In genomic region chr17:50498062-50498697, GRCm38 (mm10) we compare ENCODE assay signal across 26 mouse cellular contexts. TPM values are rescaled to one million over a fixed set of nuclear protein-coding genes. Genes with fewer than 3 reads are reported as not detected.
DNase-seq lines count a peak whose midpoint lies in the region; ATAC-seq and TF ChIP-seq lines count a peak whose summit lies in the region.
"Had no signal": no experiment of that assay in that cellular context is flagged by ENCODE, and none has a peak within 500 bp of the region (broad histone marks: within the 10 kb centered on the region; RNA-seq: fewer than 3 reads in every experiment).

No protein-coding gene starts in this region.

- no peak for TF ChIP-seq RAD21 in MEL (IDR thresholded peaks at IDR 0.05; ENCODE audit: low read depth, low read length)

- H3K9me3 ChIP-seq in heart, embryonic 10.5 days, result no peaks in the 10 kb centered on the region
- no peaks in the 10 kb centered on the region for H3K9me3 ChIP-seq in MEL (replicated peaks; ENCODE audit: insufficient read depth, low read length)
- no peaks in the 10 kb centered on the region for H3K9me3 ChIP-seq in forebrain, embryonic 13.5 days (replicated peaks)
- H3K9me3 ChIP-seq: embryonic facial prominence, embryonic 12.5 days; hindbrain, embryonic 13.5 days; limb, embryonic 13.5 days; lung, embryonic 15.5 days; midbrain, embryonic 12.5 days had no signal

- no peaks in the 10 kb centered on the region for H3K27me3 ChIP-seq in heart, embryonic 10.5 days (ENCODE audit: insufficient read depth, poor library complexity, severe bottlenecking)
- H3K27me3 ChIP-seq in MEL (ENCODE audit: control insufficient read depth in 1 of 2, insufficient read depth in 2 of 2, low read length in 2 of 2), result no peaks in the 10 kb centered on the region
- H3K27me3 ChIP-seq in forebrain, embryonic 13.5 days, result no peaks in the 10 kb centered on the region
- H3K27me3 ChIP-seq: embryonic facial prominence, embryonic 12.5 days; hindbrain, embryonic 13.5 days; limb, embryonic 13.5 days; lung, embryonic 15.5 days had no signal

- DNase-seq in adrenal gland, postnatal 14 days, result peak; percentile 59
- DNase-seq in adrenal gland, adult 18-20 months (ENCODE audit: low spot score in 2 of 2), result no peak
- DNase-seq in heart, adult 11 months, result peak; percentile 27
- no peak for DNase-seq in heart, embryonic 10.5 days (ENCODE audit: low spot score)
- no peak for DNase-seq in MEL (ENCODE audit: low read depth, low spot score)
- no peak for DNase-seq in left cerebral cortex, adult 8-10 months (ENCODE audit: low spot score in 2 of 2)
- DNase-seq in ovary, postnatal 10 days (ENCODE audit: low spot score), result no peak
- DNase-seq: cerebellum, adult 8-10 months; cerebellum, postnatal 25 days; embryo, embryonic 11 days; gastrocnemius, postnatal 10 days; heart, postnatal 36 days; kidney, postnatal 10 days; layer of hippocampus, adult 9-11 months; right cerebral cortex, adult 18-20 months; spleen, adult 18-20 months; thymus, postnatal 14 days had no signal

- H3K4me3 ChIP-seq in heart, embryonic 10.5 days, result no peak overlapping the region
- H3K4me3 ChIP-seq in MEL (ENCODE audit: control insufficient read depth in 1 of 2, insufficient read depth in 1 of 2, low read depth in 2 of 2, low read length in 2 of 2), result no peak overlapping the region
- no peak overlapping the region for H3K4me3 ChIP-seq in forebrain, embryonic 13.5 days
- H3K4me3 ChIP-seq: embryonic facial prominence, embryonic 12.5 days; hindbrain, embryonic 13.5 days; limb, embryonic 13.5 days; lung, embryonic 15.5 days; midbrain, embryonic 12.5 days had no signal

- H3K9ac ChIP-seq in MEL (ENCODE audit: control insufficient read depth, low read depth, low read length, poor library complexity, severe bottlenecking), result no peak overlapping the region
- H3K9ac ChIP-seq in forebrain, embryonic 13.5 days, result no peak overlapping the region
- H3K9ac ChIP-seq: embryonic facial prominence, embryonic 12.5 days; hindbrain, embryonic 13.5 days; limb, embryonic 13.5 days; lung, embryonic 15.5 days; midbrain, embryonic 12.5 days had no signal

- H3K4me1 ChIP-seq in heart, embryonic 10.5 days, result no peaks in the 10 kb centered on the region
- peaks cover 4 to 12% of the 10 kb centered on the region in 2 experiments for H3K4me1 ChIP-seq in MEL (ENCODE audit: control insufficient read depth in 1 of 2, insufficient read depth in 2 of 2, low read length in 2 of 2)
- peaks cover 14% of the 10 kb centered on the region for H3K4me1 ChIP-seq in forebrain, embryonic 13.5 days
- H3K4me1 ChIP-seq: hindbrain, embryonic 13.5 days; lung, embryonic 15.5 days had no signal

- H3K27ac ChIP-seq in heart, embryonic 10.5 days, result no peak overlapping the region
- no peak overlapping the region for H3K27ac ChIP-seq in MEL (ENCODE audit: control insufficient read depth, low read depth, low read length)
- no peak overlapping the region for H3K27ac ChIP-seq in forebrain, embryonic 13.5 days
- H3K27ac ChIP-seq: embryonic facial prominence, embryonic 12.5 days; hindbrain, embryonic 13.5 days; limb, embryonic 13.5 days; lung, embryonic 15.5 days; midbrain, embryonic 12.5 days had no signal

- TF ChIP-seq CTCF in MEL (IDR thresholded peaks at IDR 0.05 in 2 of 3, conservative IDR thresholded peaks at IDR 0.05 in 1 of 3; ENCODE audit: control insufficient read depth in 1 of 3, insufficient read depth in 1 of 3, low read depth in 2 of 3, low read length in 3 of 3, poor library complexity in 1 of 3, severe bottlenecking in 1 of 3), result no peak

- H3K79me2 ChIP-seq in MEL (ENCODE audit: control insufficient read depth, insufficient read depth, low read length, poor library complexity), result no peaks in the 10 kb centered on the region

- no peak overlapping the region for H3K4me2 ChIP-seq in forebrain, embryonic 13.5 days
- H3K4me2 ChIP-seq: embryonic facial prominence, embryonic 12.5 days; heart, embryonic 11.5 days; hindbrain, embryonic 13.5 days; limb, embryonic 13.5 days; liver, embryonic 11.5 days; lung, embryonic 15.5 days; midbrain, embryonic 12.5 days had no signal

- ATAC-seq in forebrain, embryonic 13.5 days, result peak; percentile 53; the same call in 1 of the 2 replicates
- ATAC-seq: intestine, postnatal 0 days had no signal

- no peaks in the 10 kb centered on the region for H3K36me3 ChIP-seq in heart, embryonic 10.5 days
- H3K36me3 ChIP-seq in MEL (ENCODE audit: control insufficient read depth in 1 of 2, insufficient read depth in 2 of 2, low read length in 2 of 2), result peaks cover 0 to 4% of the 10 kb centered on the region in 2 experiments; a peak in 1 of 4 replicates
- no peaks in the 10 kb centered on the region for H3K36me3 ChIP-seq in forebrain, embryonic 13.5 days (ENCODE audit: poor library complexity, severe bottlenecking)
- H3K36me3 ChIP-seq: embryonic facial prominence, embryonic 12.5 days; hindbrain, embryonic 13.5 days; limb, embryonic 13.5 days; lung, embryonic 15.5 days; midbrain, embryonic 12.5 days had no signal

- 73% methylated on average over 7 of the region's 7 CpGs for WGBS in heart, embryonic 10.5 days
- 13% methylated on average over 7 of the region's 7 CpGs for WGBS in forebrain, embryonic 13.5 days

- no peak for TF ChIP-seq POLR2A in MEL (IDR thresholded peaks at IDR 0.05; ENCODE audit: control insufficient read depth in 1 of 2, insufficient read depth in 1 of 2, low read depth in 1 of 2, low read length in 2 of 2, poor library complexity in 1 of 2)

- TF ChIP-seq EP300 in MEL (IDR thresholded peaks at IDR 0.05; ENCODE audit: low read depth in 1 of 2, low read length in 2 of 2), result no peak

TF ChIP-seq in MEL, 35 proteins besides CTCF, POLR2A, EP300 and RAD21:
- no peak for TF ChIP-seq GABPA (IDR thresholded peaks at IDR 0.05; ENCODE audit: low read depth, low read length)
- TF ChIP-seq MYB (IDR thresholded peaks at IDR 0.05; ENCODE audit: low read depth, low read length), result no peak
- TF ChIP-seq UBTF (IDR thresholded peaks at IDR 0.05; ENCODE audit: borderline replicate concordance, insufficient read depth, low read depth, low read length), result no peak
- no peak for TF ChIP-seq MEF2A (IDR thresholded peaks at IDR 0.05; ENCODE audit: extremely low read depth, insufficient replicate concordance, low read depth, low read length, poor library complexity, severe bottlenecking)
- TF ChIP-seq HCFC1 (IDR thresholded peaks at IDR 0.05; ENCODE audit: low read depth, low read length), result no peak
- TF ChIP-seq MYC (IDR thresholded peaks at IDR 0.05; ENCODE audit: low read depth, low read length), result no peak
- 0 out of 2 replicates have a peak, but pooled peaks have one; percentile 27 for TF ChIP-seq GATA1 (IDR thresholded peaks at IDR 0.05; ENCODE audit: low read depth, low read length)
TF ChIP-seq in MEL: peak in this region for 1.

RNA-seq across cellular contexts. Expression of gene Plcl2, which starts 11.0 kb away (rescaled TPM):
- 53.1 and 57.6 TPM in 2 replicates for total RNA-seq in adrenal gland, postnatal 14 days (2021)
- total RNA-seq in adrenal gland, adult 18-20 months (2021), result 10 to 100 TPM; 48.7 to 58.0 TPM
- 3.0 and 3.8 TPM in 2 replicates for polyA plus RNA-seq in heart, embryonic 10.5 days (2016; fragmentation: Nextera tagmentation; extraction: Ambion mirVana)
- total RNA-seq in MEL (2012; rRNA removed), result 56.0 and 83.7 TPM in 2 replicates
- 10 to 100 TPM in 1 of 2 experiments, not detected in 1; 23.6 TPM for polyA plus RNA-seq in MEL (2012; ENCODE audit: insufficient read depth in 1 of 2, insufficient read length in 2 of 2, low read depth in 1 of 2, low replicate concordance in 2 of 2, missing spikeins in 1 of 2)
- 5.7 and 7.3 TPM in 2 replicates for polyA plus RNA-seq in forebrain, embryonic 13.5 days (2015; fragmentation: Nextera tagmentation; extraction: Ambion mirVana)
- 10 to 100 TPM; 81.9 to 98.5 (median 91.1) TPM for total RNA-seq in left cerebral cortex, adult 8-10 months (2022)

Comparison
In these comparisons a context has a peak if more than half of its experiments do, and no peak if none do; other contexts are left out.
1. DNase-seq: peak in adrenal gland, postnatal 14 days (single experiment) and heart, adult 11 months (single experiment); none in adrenal gland, adult 18-20 months (0 of 2), heart, embryonic 10.5 days (single experiment), MEL (single experiment), left cerebral cortex, adult 8-10 months (0 of 2) and ovary, postnatal 10 days (single experiment).